Mouse (Mus musculus): Measurements from ENCODE around the gene 2410015M20Rik. TPM values are rescaled to one million over a fixed set of nuclear protein-coding genes. Genes with fewer than 3 reads are reported as not detected.

Gene 2410015M20Rik
- polyA plus RNA-seq, 1 experiment from 2014 or later: 198 TPM

- Histone ChIP-seq H3K9ac (replicated peaks) (no peak overlapping the region), H3K36me3 (peaks cover 36% of the 10 kb centered on the region), H3K9me3 (no peaks in the 10 kb centered on the region), H3K4me2 (replicated peaks) (0 out of 2 replicates have a peak overlapping the region, but pooled peaks have one; percentile 2), H3K4me1 (replicated peaks) (peaks cover 57% of the 10 kb centered on the region), H3K4me3 (replicated peaks) (no peak overlapping the region), H3K27ac (no peak overlapping the region), H3K27me3 (no peaks in the 10 kb centered on the region)
- no peak for ATAC-seq
- 14% methylated on average over 13 of the region's 14 CpGs for WGBS
Observed at GRCm38 (mm10) chr17:56611861-56612564, 2.4 kb upstream of the 2410015M20Rik start.

GRCm38 (mm10) chr17:56611323-56611722 lies 1.8 kb upstream of the 2410015M20Rik start:
- no peak overlapping the region for H3K4me2 ChIP-seq (replicated peaks)
- H3K9ac ChIP-seq (replicated peaks): no peak overlapping the region
- H3K4me3 ChIP-seq (replicated peaks): no peak overlapping the region
- 76% methylated on average over 2 of the region's 2 CpGs for WGBS
- no peak overlapping the region for H3K27ac ChIP-seq
- no peaks in the 10 kb centered on the region for H3K9me3 ChIP-seq
- H3K36me3 ChIP-seq: peaks cover 36% of the 10 kb centered on the region
- ATAC-seq: no peak
- peaks cover 57% of the 10 kb centered on the region for H3K4me1 ChIP-seq (replicated peaks)
- H3K27me3 ChIP-seq: no peaks in the 10 kb centered on the region

DNA sequence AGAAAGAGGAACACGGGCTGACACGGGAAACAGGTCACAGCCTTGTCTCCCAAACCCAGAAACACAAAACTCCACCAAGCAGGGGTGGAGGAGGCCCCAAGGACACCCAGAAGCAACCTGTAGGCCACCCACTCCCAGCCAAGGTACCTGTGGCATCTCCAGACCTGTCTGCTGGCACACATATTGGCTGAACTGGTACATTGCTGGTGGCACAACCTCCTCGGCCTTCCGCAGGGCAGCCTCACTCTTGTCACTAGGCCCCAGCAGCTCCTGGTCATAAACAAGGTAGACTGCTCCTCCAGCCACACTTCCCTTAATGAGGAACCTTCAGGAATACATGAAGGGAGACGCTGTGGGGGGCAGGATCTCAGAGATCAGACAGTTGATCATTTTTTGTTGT lies 872 bp downstream of the 2410015M20Rik start:
- Histone ChIP-seq H3K4me1 (replicated peaks) (peaks cover 37% of the 10 kb centered on the region), H3K4me2 (replicated peaks) (peak overlapping the region; percentile 78), H3K9ac (replicated peaks) (peak overlapping the region; percentile 78), H3K27ac (peak overlapping the region; percentile 77), H3K36me3 (peaks cover 41% of the 10 kb centered on the region), H3K9me3 (no peaks in the 10 kb centered on the region), H3K27me3 (no peaks in the 10 kb centered on the region), H3K4me3 (replicated peaks) (peak overlapping the region; percentile 64)
- WGBS: 75% methylated on average over 5 of the region's 5 CpGs
- ATAC-seq: no peak

GRCm38 (mm10) chr17:56607521-56608062 lies 2.0 kb downstream of the 2410015M20Rik start:
- peaks cover 52% of the 10 kb centered on the region for H3K36me3 ChIP-seq
- H3K9me3 ChIP-seq: no peaks in the 10 kb centered on the region
- ATAC-seq: no peak
- H3K27ac ChIP-seq: no peak overlapping the region
- peaks cover 37% of the 10 kb centered on the region for H3K4me1 ChIP-seq (replicated peaks)
- H3K9ac ChIP-seq (replicated peaks): no peak overlapping the region
- H3K27me3 ChIP-seq: no peaks in the 10 kb centered on the region
- no peak overlapping the region for H3K4me2 ChIP-seq (replicated peaks)
- H3K4me3 ChIP-seq (replicated peaks): no peak overlapping the region
- WGBS: 70% methylated on average over 3 of the region's 3 CpGs

DNA sequence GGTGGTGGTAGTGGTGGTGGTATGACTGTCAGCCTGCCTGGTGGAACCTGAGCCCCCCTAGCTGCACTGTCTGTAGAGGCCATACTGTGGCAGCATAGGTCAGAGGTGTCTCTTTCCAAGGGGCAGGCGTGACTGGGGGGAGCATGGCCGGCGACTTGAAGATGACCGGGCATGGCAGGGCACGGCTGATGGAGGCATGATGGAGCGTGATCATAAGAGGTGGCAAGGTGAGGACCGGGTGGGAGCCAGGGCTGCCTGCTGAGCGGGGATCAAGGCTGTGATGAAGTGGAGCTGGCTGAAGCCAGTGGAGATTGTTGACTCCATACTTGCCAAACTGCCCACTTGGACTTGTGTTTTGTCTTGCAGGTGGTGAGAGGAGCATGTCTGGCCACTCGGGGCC lies 4.1 kb downstream of the 2410015M20Rik start:
- H3K4me2 ChIP-seq (replicated peaks): no peak overlapping the region
- H3K27ac ChIP-seq: no peak overlapping the region
- peaks cover 20% of the 10 kb centered on the region for H3K4me1 ChIP-seq (replicated peaks)
- H3K36me3 ChIP-seq: peaks cover 74% of the 10 kb centered on the region
- no peak for ATAC-seq
- no peak overlapping the region for H3K4me3 ChIP-seq (replicated peaks)
- H3K9me3 ChIP-seq: no peaks in the 10 kb centered on the region
- 91% methylated on average over 9 of the region's 9 CpGs for WGBS
- no peaks in the 10 kb centered on the region for H3K27me3 ChIP-seq
- no peak overlapping the region for H3K9ac ChIP-seq (replicated peaks)

GRCm38 (mm10) chr17:56604422-56604821 lies 5.1 kb downstream of the 2410015M20Rik start:
- Histone ChIP-seq H3K4me2 (replicated peaks) (no peak overlapping the region), H3K27ac (no peak overlapping the region), H3K9ac (replicated peaks) (no peak overlapping the region), H3K27me3 (no peaks in the 10 kb centered on the region), H3K9me3 (no peaks in the 10 kb centered on the region), H3K36me3 (peaks cover 84% of the 10 kb centered on the region), H3K4me3 (replicated peaks) (no peak overlapping the region), H3K4me1 (replicated peaks) (peaks cover 16% of the 10 kb centered on the region)
- ATAC-seq: no peak
- 93% methylated on average over 3 of the region's 3 CpGs for WGBS

DNA sequence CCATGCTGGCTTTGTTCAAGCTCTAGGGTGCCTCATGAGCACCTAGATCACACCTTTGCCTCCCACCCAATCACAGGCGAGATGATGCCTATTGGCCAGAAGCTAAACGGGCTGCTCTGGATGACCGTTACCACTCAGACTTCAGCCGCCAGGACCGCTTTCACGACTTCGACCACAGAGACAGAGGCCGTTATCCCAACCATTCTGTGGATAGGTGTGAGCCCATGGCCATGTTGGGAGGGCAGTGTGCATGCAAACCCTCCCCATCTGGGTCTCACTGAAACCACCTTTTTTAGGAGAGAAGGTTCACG lies 5.5 kb downstream of the 2410015M20Rik start:
- peaks cover 14% of the 10 kb centered on the region for H3K4me1 ChIP-seq (replicated peaks)
- H3K27ac ChIP-seq: no peak overlapping the region
- no peaks in the 10 kb centered on the region for H3K27me3 ChIP-seq
- ATAC-seq: no peak
- WGBS: 92% methylated on average over 9 of the region's 9 CpGs
- no peak overlapping the region for H3K4me3 ChIP-seq (replicated peaks)
- no peaks in the 10 kb centered on the region for H3K9me3 ChIP-seq
- peaks cover 87% of the 10 kb centered on the region for H3K36me3 ChIP-seq
- no peak overlapping the region for H3K4me2 ChIP-seq (replicated peaks)
- H3K9ac ChIP-seq (replicated peaks): no peak overlapping the region

DNA sequence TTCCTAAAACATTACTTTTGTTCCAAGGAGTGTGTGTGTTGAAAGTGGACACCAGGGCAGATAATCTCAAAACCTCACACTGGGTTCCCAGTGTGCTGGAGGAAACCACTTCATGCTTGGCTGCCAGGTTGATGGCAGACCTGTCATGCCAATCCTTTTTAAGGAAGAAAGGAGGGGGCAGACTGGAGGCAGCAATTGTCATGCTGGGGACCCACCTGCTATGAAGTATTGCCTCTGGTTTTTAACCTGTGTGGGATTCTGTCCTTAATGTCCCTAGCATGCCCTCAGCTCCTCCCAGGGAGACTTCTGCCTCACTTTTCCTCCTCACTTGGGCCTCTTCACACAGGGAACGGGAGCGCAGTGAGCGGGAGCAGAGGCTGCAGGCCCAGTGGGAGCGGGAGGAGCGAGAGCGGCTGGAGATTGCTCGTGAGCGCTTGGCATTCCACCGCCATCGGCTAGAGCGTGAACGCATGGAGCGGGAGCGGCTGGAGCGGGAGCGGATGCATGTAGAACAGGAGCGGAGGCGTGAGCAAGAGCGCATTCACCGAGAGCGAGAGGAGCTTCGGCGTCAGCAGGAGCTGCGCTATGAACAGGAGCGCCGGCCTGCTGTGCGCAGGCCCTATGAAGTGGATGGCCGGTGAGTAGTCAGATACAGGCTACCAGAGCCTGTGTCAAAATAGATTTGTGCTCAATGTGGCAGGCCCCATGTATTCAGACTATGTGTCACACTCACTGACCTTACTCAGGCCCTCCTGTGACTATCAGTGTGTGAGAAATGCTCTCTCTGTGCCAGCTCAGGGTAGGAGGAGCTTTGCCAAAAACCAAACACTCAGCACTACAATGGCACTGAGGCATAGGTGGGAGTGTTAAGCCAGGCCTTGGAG lies 6.1 kb downstream of the 2410015M20Rik start:
- H3K4me1 ChIP-seq (replicated peaks): peaks cover 8% of the 10 kb centered on the region
- H3K4me2 ChIP-seq (replicated peaks): no peak overlapping the region
- ATAC-seq: no peak
- H3K4me3 ChIP-seq (replicated peaks): no peak overlapping the region
- no peak overlapping the region for H3K9ac ChIP-seq (replicated peaks)
- no peaks in the 10 kb centered on the region for H3K27me3 ChIP-seq
- peaks cover 87% of the 10 kb centered on the region for H3K36me3 ChIP-seq
- no peak overlapping the region for H3K27ac ChIP-seq
- H3K9me3 ChIP-seq: no peaks in the 10 kb centered on the region
- WGBS: 94% methylated on average over 28 of the region's 28 CpGs

DNA sequence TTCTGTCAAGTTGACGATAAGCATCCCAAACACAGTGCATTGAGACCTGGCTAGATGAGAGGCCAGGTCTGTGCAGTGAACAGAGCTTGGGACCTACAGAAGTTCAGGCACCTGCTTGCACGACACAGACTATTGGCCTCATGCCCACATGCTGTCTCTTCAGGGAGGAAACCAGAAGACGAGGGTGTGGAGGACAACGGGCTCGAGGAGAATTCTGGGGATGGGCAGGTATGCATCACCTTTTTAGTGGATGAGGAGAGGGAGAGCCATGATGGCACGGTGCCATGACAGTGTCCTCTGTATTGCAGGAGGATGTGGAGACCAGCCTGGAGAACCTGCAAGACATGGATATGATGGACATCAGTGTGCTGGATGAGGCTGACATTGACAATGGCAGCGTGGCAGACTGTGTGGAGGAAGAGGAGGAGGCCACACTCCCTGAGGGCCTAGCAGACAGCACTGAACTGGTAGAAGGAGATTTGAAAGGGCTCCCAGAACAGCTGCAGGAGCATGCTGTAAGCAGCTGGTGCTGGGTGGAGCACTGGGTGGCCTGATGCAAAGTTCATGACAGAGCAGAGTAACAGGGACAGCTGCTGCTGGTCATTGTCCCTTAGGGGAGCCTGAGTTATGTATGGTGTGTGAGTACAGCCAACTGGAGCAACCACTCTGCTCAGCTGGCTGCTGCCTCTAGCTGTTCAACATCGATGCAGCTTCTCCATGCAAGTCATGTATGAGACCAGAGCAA lies 15.9 kb downstream of the 2410015M20Rik start:
- Histone ChIP-seq H3K9me3 (no peaks in the 10 kb centered on the region), H3K27ac (no peak overlapping the region), H3K4me2 (replicated peaks) (no peak overlapping the region), H3K9ac (replicated peaks) (no peak overlapping the region), H3K36me3 (peaks cover 94% of the 10 kb centered on the region), H3K4me1 (replicated peaks) (peaks cover 24% of the 10 kb centered on the region), H3K27me3 (no peaks in the 10 kb centered on the region), H3K4me3 (replicated peaks) (no peak overlapping the region)
- WGBS: 94% methylated on average over 8 of the region's 8 CpGs
- ATAC-seq: no peak

GRCm38 (mm10) chr17:56592553-56592952 lies 17.0 kb downstream of the 2410015M20Rik start:
- ATAC-seq: no peak
- Histone ChIP-seq H3K36me3 (peaks cover 97% of the 10 kb centered on the region), H3K4me3 (replicated peaks) (no peak overlapping the region), H3K9me3 (no peaks in the 10 kb centered on the region), H3K27ac (no peak overlapping the region), H3K9ac (replicated peaks) (no peak overlapping the region), H3K27me3 (no peaks in the 10 kb centered on the region), H3K4me2 (replicated peaks) (no peak overlapping the region), H3K4me1 (replicated peaks) (peaks cover 35% of the 10 kb centered on the region)

DNA sequence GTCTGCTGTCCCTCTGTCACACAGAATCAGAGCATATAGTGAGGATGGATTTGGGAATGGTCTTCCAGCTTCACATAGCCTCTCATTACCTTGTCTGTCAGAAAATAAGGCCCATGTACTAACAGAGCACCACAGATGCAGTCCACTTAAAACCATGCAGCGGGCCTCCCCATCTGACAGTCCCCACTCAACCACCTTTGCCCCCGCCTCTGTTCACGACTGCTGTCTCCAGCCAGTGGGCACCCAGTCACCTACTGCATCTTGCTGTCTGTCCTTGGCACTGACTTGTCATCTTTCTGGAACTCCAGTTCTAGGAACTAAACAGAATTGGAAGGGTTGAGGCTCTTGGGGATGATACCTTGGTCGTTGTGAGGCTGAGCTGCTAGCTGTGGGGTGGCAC lies 20.6 kb downstream of the 2410015M20Rik start:
- Histone ChIP-seq H3K4me3 (replicated peaks) (no peak overlapping the region), H3K4me1 (replicated peaks) (peaks cover 55% of the 10 kb centered on the region)
- 88% methylated on average over 4 of the region's 4 CpGs for WGBS

GRCm38 (mm10) chr17:56587773-56588172 lies 21.8 kb downstream of the 2410015M20Rik start:
- H3K9me3 ChIP-seq: no peaks in the 10 kb centered on the region
- no peak for ATAC-seq
- H3K9ac ChIP-seq (replicated peaks): 0 out of 2 replicates have a peak overlapping the region, but pooled peaks have one; percentile 95
- H3K4me2 ChIP-seq (replicated peaks): peak overlapping the region; percentile 82
- no peak overlapping the region for H3K27ac ChIP-seq
- 75% methylated on average over 1 of the region's 1 CpGs for WGBS
- no peaks in the 10 kb centered on the region for H3K27me3 ChIP-seq
- peaks cover 66% of the 10 kb centered on the region for H3K36me3 ChIP-seq
- H3K4me3 ChIP-seq (replicated peaks): peak overlapping the region; percentile 93; the same call in 1 of the 2 replicates
- H3K4me1 ChIP-seq (replicated peaks): peaks cover 65% of the 10 kb centered on the region

More for the DNA sequence above, 20.6 kb downstream of the 2410015M20Rik start:
- Histone ChIP-seq H3K9me3 (no peaks in the 10 kb centered on the region), H3K27me3 (no peaks in the 10 kb centered on the region), H3K36me3 (peaks cover 75% of the 10 kb centered on the region), H3K4me2 (replicated peaks) (no peak overlapping the region), H3K27ac (no peak overlapping the region), H3K9ac (replicated peaks) (no peak overlapping the region)
- ATAC-seq: no peak
